Mouse (Mus musculus): ENCODE results near the gene Casc1. TPM values are rescaled to one million over a fixed set of nuclear protein-coding genes. Genes with fewer than 3 reads are reported as not detected.

Gene Casc1
- polyA plus RNA-seq, 1 experiment from 2014 or later, result 0.61 TPM

DNA sequence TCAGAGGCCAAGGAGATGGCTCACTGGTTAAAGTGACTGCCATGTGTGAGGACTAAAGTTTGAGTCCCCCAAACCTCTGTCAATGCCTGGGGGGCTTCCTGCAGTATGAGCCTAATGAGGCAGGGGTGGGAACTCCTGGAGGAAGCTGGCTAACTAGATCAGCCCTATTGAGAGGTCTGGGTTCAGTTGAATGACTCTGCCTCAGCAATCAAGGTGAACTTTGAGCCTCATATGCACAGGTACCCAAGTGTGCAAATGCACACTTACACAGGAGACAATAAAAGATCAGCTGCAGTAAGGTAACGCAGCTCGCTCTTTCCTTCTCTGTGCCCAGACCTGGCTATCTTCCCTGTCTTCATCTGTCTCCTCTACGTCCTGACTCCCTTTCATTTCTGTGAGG is 17.8 kb downstream of the Casc1 start:
- no peak for DNase-seq (ENCODE audit: extremely low spot score, low spot score)
- Histone ChIP-seq H3K9me3 (no peaks in the 10 kb centered on the region), H3K27me3 (ENCODE audit: poor library complexity, severe bottlenecking) (no peaks in the 10 kb centered on the region), H3K4me3 (no peak overlapping the region), H3K4me1 (0 out of 2 replicates have a peak, but pooled peaks cover 3% of the 10 kb centered on the region), H3K36me3 (replicated peaks) (no peaks in the 10 kb centered on the region), H3K27ac (no peak overlapping the region)
- 92% methylated on average over 3 of the region's 3 CpGs for WGBS

DNA sequence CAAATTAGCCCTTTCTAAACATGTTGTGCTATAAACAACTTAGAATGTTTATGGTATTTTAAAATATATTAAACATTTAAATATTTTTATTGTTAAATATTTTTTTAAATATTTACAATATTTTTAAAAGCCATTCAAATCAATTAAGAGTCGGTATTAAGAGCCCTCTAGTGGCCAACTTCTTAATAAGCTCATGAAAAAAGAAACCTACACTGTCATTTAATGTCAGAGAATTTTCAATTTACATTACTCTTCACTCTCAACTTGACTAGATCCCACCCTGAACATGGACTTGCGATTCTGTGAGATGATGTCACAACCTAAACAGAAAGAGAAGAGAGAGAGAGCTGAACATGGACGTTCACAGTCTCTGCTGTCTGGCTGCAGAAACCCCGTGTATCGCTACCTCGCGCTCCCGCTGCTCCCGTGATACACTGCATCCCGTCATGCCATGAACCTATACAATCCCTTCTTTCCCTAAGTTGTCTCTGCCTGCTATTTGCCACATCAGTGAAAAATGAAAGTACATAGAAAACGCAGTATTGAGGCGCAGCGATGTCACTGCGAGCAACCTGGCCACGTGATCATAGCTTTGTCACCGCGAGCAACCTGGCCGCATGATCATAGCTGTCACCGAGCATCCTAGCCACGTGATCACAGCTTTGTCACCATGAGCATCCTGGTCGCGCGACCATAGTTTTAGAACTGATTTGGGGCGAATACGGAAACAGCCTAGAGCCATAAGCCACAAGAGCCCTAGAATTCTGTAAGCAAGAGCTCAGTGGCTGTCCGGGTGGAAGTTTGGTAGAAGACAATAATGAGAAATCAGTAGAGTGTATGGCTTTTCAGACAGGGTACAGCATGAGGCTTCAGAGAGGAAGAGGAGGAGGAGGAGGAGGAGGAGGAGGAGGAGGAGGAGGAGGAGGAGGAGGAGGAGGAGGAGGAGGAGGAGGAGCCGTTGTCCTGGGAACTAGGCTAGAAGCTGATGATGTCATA is 23.4 kb downstream of the Casc1 start:
- Histone ChIP-seq H3K27me3 (ENCODE audit: poor library complexity, severe bottlenecking) (no peaks in the 10 kb centered on the region), H3K36me3 (replicated peaks) (no peaks in the 10 kb centered on the region), H3K9me3 (no peaks in the 10 kb centered on the region), H3K27ac (0 out of 2 replicates have a peak overlapping the region, but pooled peaks have one; percentile 21), H3K4me1 (0 out of 2 replicates have a peak, but pooled peaks cover 8% of the 10 kb centered on the region), H3K4me3 (peak overlapping the region; percentile 42)
- WGBS, result 64% methylated on average over 27 of the region's 27 CpGs
- DNase-seq (ENCODE audit: extremely low spot score, low spot score), result no peak

DNA sequence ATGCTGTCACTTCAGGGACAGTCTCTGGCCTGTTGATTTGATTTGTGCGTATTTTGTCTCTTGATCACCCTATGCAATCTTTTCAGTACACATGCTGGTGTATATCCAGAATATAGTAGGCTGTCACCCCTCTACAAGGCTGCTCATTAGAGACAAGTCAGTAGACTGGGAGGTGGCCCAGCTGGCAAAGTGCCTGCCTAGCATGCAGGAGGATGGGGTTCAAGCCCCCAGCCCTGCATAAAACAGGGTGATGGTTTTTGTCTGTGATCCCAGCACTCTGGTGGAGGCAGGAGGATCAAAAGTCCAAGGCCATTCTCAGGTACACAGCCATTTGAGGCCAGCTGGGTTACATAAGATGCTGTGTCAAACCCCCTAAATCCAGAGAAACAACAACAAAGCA is 24.7 kb downstream of the Casc1 start:
- H3K36me3 ChIP-seq (replicated peaks), result no peaks in the 10 kb centered on the region
- no peaks in the 10 kb centered on the region for H3K9me3 ChIP-seq
- 0 out of 2 replicates have a peak, but pooled peaks cover 8% of the 10 kb centered on the region for H3K4me1 ChIP-seq
- no peak for DNase-seq (ENCODE audit: extremely low spot score, low spot score)
- 93% methylated on average over 1 of the region's 1 CpGs for WGBS
- no peaks in the 10 kb centered on the region for H3K27me3 ChIP-seq (ENCODE audit: poor library complexity, severe bottlenecking)
- H3K27ac ChIP-seq, result no peak overlapping the region
- no peak overlapping the region for H3K4me3 ChIP-seq

DNA sequence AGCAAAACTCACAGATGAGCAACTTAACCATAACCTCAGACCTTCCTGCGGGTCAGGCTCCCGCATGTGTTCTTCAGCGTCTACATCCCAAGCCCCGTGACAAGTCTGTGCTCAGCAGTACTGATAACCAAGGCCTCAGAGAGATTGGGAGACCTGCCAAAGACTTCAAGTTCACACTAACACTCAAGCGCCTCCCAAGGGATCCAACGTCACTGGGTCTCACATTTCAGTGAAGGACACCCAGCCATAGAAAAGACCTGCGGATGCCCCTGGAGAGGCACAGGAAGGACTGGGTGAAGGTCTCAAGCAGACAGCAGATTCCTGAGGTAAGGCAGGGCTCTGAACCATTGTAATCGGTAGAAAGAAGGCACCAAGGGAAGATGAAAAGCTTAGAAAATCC is 28.8 kb downstream of the Casc1 start:
- no peak for DNase-seq (ENCODE audit: extremely low spot score, low spot score)
- Histone ChIP-seq H3K27me3 (ENCODE audit: poor library complexity, severe bottlenecking) (peaks cover 21% of the 10 kb centered on the region), H3K36me3 (replicated peaks) (no peaks in the 10 kb centered on the region), H3K9me3 (no peaks in the 10 kb centered on the region), H3K4me1 (peaks cover 12% of the 10 kb centered on the region), H3K27ac (no peak overlapping the region), H3K4me3 (no peak overlapping the region)
- 82% methylated on average over 8 of the region's 8 CpGs for WGBS

DNA sequence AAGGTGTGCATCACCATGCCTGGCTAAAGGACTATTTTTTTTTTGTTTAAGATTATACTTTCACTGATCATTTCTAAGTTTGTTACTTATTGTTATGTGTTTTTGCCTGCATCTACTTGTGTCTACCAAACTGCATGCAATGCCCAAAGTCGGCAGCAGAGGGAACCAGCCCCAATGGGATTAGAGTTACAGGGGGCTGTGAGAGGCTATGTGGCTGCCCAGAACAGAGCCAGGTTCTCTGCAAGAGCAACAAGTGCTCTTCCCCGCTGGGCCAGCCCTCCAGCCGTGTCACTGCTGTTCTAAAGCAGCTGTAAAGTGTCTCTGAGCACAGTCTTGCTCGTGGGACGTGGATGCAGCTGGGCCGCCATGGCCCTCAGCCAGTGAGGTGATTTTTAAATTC is 31.1 kb downstream of the Casc1 start:
- peaks cover 36% of the 10 kb centered on the region for H3K4me1 ChIP-seq
- no peaks in the 10 kb centered on the region for H3K36me3 ChIP-seq (replicated peaks)
- no peak overlapping the region for H3K4me3 ChIP-seq
- 33% methylated on average over 6 of the region's 6 CpGs for WGBS
- peak; percentile 67 for DNase-seq (ENCODE audit: extremely low spot score, low spot score)
- peaks cover 45% of the 10 kb centered on the region for H3K27me3 ChIP-seq (ENCODE audit: poor library complexity, severe bottlenecking)
- H3K27ac ChIP-seq, result no peak overlapping the region
- H3K9me3 ChIP-seq, result no peaks in the 10 kb centered on the region

DNA sequence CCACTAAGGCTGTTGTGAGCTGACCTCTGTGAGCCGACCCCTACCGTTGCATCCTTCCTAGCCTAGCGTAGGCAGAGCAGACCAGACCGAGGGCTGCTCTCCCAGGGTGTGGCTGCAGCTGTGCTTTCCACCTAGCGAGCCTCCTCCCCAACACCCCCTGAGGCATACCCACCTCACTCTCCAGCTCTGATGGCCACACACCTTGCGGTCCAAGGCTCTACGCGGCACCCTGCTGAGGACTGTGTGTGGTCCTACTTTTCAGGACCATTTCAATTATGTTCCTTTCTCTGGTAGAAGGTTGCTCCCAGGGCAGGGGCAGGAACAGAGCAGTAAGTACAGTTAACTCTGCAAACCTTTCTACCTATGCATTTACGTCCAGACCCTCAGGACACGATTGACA is 34.3 kb downstream of the Casc1 start:
- H3K36me3 ChIP-seq (replicated peaks), result no peaks in the 10 kb centered on the region
- peaks cover 71% of the 10 kb centered on the region for H3K27me3 ChIP-seq (ENCODE audit: poor library complexity, severe bottlenecking)
- H3K9me3 ChIP-seq, result no peaks in the 10 kb centered on the region
- no peak for DNase-seq (ENCODE audit: extremely low spot score, low spot score)
- WGBS, result 42% methylated on average over 10 of the region's 10 CpGs
- no peak overlapping the region for H3K27ac ChIP-seq
- no peak overlapping the region for H3K4me3 ChIP-seq
- peaks cover 60% of the 10 kb centered on the region for H3K4me1 ChIP-seq

DNA sequence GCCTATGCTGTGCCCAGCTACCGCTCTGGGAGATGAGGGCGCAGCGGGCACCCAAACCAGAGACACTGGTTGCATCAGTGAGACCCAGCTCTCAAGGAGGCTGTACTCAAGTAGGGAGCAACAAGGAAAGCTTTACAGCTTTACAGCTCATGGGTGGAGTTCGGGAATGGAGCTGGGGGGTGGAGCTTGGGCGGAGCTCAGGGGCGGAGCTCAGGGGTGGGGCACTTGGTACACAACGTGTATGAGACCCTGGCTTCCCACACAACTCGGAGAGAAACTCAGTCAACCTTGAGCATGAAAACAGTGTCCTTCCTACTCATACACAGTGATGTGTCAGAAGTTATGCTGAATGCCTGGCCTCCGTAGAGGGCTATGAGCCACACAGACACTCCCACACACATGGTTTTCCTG is 35.2 kb downstream of the Casc1 start:
- H3K9me3 ChIP-seq, result no peaks in the 10 kb centered on the region
- 38% methylated on average over 9 of the region's 9 CpGs for WGBS
- peaks cover 74% of the 10 kb centered on the region for H3K27me3 ChIP-seq (ENCODE audit: poor library complexity, severe bottlenecking)
- H3K27ac ChIP-seq, result no peak overlapping the region
- peaks cover 60% of the 10 kb centered on the region for H3K4me1 ChIP-seq
- DNase-seq (ENCODE audit: extremely low spot score, low spot score), result no peak
- H3K4me3 ChIP-seq, result no peak overlapping the region
- H3K36me3 ChIP-seq (replicated peaks), result no peaks in the 10 kb centered on the region

DNA sequence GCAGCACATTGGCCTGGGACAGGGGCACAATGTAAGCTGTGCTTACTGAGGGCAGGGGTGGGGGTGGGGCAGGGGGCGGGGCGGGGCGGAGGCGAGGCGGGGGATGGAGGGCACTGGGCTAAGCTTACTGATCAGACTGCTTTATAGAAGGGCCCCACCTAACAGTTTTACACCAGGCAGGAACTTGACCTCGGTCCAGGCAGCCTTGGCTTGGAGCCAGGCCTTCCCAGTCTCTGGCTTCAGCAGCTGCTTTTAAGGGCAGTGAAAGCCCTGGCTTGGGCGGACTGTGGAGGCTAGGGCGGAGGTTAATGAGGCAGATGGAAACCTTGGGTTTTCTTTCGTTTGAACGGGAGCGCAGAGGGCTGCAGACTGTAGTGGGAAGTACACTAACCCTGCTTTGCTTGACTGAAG is 37.0 kb downstream of the Casc1 start:
- peak; percentile 62 for DNase-seq (ENCODE audit: extremely low spot score, low spot score)
- Histone ChIP-seq H3K4me3 (peak overlapping the region; percentile 36), H3K27ac (peak overlapping the region; percentile 78), H3K27me3 (ENCODE audit: poor library complexity, severe bottlenecking) (peaks cover 69% of the 10 kb centered on the region), H3K9me3 (no peaks in the 10 kb centered on the region), H3K4me1 (peaks cover 55% of the 10 kb centered on the region), H3K36me3 (replicated peaks) (no peaks in the 10 kb centered on the region)
- 1% methylated on average over 11 of the region's 11 CpGs for WGBS

DNA sequence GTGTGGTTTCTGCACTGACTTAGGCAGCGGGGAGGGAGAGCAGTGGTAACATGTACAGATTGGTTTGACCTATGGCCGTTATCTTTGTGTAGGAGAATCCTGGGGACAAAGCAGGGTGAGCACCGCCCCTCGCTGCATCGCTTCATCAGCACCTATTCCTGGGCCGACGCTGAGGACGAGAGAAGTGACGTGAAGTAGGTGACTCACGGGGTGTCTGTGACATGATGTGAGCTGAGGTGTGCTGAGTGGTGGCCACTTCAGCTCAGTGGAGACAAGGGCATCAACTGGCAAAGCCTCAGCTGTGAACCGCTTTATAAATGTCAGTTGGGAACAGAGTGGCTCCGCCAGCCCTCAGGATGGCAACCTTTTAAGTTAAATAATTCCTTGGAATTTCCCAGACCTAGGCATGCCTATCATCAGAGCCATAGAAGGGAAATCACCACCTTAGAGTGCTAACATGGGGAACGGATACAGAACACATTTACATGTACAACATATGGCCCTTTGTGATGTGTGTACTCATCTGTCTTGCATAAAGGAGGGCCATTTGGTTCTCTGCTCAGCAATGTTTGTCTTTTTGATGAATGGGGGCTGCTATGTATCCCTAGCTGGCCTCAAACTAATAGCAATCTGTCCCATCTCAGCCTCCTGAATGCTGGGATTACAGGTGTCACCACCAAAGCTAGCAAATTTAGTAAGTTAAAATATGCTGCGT is 38.8 kb downstream of the Casc1 start:
- no peak overlapping the region for H3K27ac ChIP-seq
- peaks cover 47% of the 10 kb centered on the region for H3K4me1 ChIP-seq
- H3K4me3 ChIP-seq, result no peak overlapping the region
- no peaks in the 10 kb centered on the region for H3K36me3 ChIP-seq (replicated peaks)
- H3K9me3 ChIP-seq, result no peaks in the 10 kb centered on the region
- no peak for DNase-seq (ENCODE audit: extremely low spot score, low spot score)
- peaks cover 53% of the 10 kb centered on the region for H3K27me3 ChIP-seq (ENCODE audit: poor library complexity, severe bottlenecking)
- WGBS, result 87% methylated on average over 14 of the region's 14 CpGs

DNA sequence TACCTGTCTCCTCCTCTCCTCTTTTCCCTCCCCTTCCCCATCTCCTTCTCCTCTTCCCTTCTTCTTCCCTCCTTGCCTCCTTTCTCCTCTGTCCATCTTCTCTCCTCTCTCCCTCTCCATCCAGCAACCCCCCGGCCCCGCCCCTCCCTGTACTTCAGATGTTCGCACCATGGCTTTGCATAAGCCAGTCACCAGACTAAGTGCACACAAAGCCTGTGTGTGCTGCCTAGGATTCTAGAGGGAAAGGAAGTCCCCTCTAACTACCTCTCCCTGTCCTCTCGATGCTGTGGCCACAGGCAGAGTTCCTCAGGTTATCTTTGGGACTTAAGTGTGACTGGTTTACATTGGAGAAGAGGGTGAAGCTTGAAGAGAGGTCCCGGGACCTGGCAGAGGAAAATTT is 50.2 kb downstream of the Casc1 start:
- 0 out of 2 replicates have a peak, but pooled peaks cover 4% of the 10 kb centered on the region for H3K4me1 ChIP-seq
- no peak for DNase-seq (ENCODE audit: extremely low spot score, low spot score)
- H3K36me3 ChIP-seq (replicated peaks), result no peaks in the 10 kb centered on the region
- whole genome bisulfite sequencing, result 68% methylated on average over 5 of the region's 5 CpGs
- peaks cover 4% of the 10 kb centered on the region; the same call in 1 of the 2 replicates for H3K9me3 ChIP-seq
- H3K4me3 ChIP-seq, result no peak overlapping the region
- no peak overlapping the region for H3K27ac ChIP-seq
- H3K27me3 ChIP-seq (ENCODE audit: poor library complexity, severe bottlenecking), result no peaks in the 10 kb centered on the region

DNA sequence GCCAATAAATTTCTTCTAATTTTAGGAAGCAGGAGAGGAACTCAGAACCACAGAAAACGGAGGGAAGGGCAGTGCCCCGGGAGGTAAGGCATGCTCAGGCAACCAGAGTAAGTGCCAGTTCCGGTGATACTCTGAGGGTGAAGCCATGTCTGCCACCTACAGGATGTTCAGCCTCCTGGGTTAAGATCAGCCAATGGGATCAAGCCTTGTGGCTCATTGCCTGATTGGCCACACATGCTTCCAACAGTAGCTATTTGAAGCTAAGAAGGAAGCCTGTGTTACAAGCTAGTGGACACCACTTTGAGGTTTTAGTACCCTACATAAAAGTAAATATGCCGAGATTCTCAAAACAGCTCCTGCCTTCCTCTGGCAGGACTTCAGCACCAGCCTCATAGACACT is 52.2 kb downstream of the Casc1 start:
- 0 out of 2 replicates have a peak, but pooled peaks cover 4% of the 10 kb centered on the region for H3K4me1 ChIP-seq
- H3K9me3 ChIP-seq, result no peaks in the 10 kb centered on the region
- no peaks in the 10 kb centered on the region for H3K36me3 ChIP-seq (replicated peaks)
- no peak overlapping the region for H3K4me3 ChIP-seq
- no peak overlapping the region for H3K27ac ChIP-seq
- no peaks in the 10 kb centered on the region for H3K27me3 ChIP-seq (ENCODE audit: poor library complexity, severe bottlenecking)
- 77% methylated on average over 4 of the region's 4 CpGs for WGBS
- DNase-seq (ENCODE audit: extremely low spot score, low spot score), result no peak

DNA sequence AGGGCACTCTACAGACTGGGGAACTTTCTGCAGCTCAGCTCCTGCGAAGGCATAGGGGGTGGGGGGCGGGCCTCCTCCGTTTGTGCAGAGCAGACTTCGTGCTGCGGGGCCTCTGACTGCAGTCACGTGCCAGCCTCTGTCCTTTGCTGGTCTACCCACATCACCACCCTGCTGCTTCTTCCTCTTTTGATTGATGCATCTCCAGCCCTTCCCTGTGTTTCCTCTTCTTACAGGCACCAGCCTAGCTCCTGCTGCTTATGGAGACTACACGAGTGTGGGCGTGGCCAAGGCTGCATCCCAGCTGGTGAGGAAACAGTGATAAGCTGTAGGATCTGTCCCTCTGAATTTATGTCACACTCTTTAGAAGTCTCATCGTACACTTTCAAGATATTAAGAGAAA is 61.8 kb downstream of the Casc1 start:
- WGBS, result 73% methylated on average over 9 of the region's 9 CpGs
- no peak for DNase-seq (ENCODE audit: extremely low spot score, low spot score)
- Histone ChIP-seq H3K36me3 (replicated peaks) (no peaks in the 10 kb centered on the region), H3K27me3 (ENCODE audit: poor library complexity, severe bottlenecking) (no peaks in the 10 kb centered on the region), H3K9me3 (no peaks in the 10 kb centered on the region), H3K4me3 (no peak overlapping the region), H3K4me1 (0 out of 2 replicates have a peak, but pooled peaks cover 8% of the 10 kb centered on the region), H3K27ac (no peak overlapping the region)

DNA sequence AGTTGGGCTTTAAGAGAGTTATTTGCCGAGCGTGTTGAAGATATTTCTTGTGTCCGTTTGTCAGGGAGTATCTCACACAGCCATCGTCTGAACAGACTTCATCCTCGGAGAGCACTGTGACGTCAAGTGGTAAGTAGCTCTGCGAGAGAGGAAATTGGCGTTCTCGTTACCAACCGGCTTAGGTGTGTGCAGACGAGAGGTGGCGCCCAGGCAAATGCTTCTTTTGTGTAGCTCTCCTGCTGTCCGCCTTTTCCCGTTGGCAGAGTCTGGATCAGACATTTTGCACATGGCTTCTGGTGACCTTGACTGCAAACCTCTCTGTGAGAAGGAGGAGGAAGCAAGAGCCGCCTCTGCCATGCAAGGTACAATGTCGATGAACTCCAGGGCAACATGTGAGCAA is 63.1 kb downstream of the Casc1 start:
- no peak for DNase-seq (ENCODE audit: extremely low spot score, low spot score)
- H3K36me3 ChIP-seq (replicated peaks), result no peaks in the 10 kb centered on the region

More for the DNA sequence above, 63.1 kb downstream of the Casc1 start:
- Histone ChIP-seq H3K27me3 (ENCODE audit: poor library complexity, severe bottlenecking) (no peaks in the 10 kb centered on the region), H3K9me3 (no peaks in the 10 kb centered on the region), H3K27ac (no peak overlapping the region), H3K4me3 (no peak overlapping the region), H3K4me1 (0 out of 2 replicates have a peak, but pooled peaks cover 8% of the 10 kb centered on the region)
- 81% methylated on average over 16 of the region's 16 CpGs for whole genome bisulfite sequencing
